Mouse (Mus musculus) cerebellum, postnatal 10 days (tissue): ENCODE measurements at regions not wholly inside any gene's neighbourhood (a gene's known extent, or its start where the extent isn't known, plus 50 kb on each side); places are given as distances from the start of the nearest gene placed in this dataset.
"Not testable (repeated sequence)": the region's sequence is repeated elsewhere in the genome, so short reads cannot be mapped to it uniquely, and the experiment has no call there.

Experiments
- DNase-seq, 2 experiments: peaks; one replicate each; pipeline ENCODE4 v3.0.0; 2021; ENCODE audit warnings: mixed read lengths in 2 of 2

- DNase-seq = peak in 1 of 2 experiments; percentile 22
Measured at GRCm38 (mm10) chr1:14109190-14109482, 1984.0 kb downstream of the 4930444P10Rik start.

DNA sequence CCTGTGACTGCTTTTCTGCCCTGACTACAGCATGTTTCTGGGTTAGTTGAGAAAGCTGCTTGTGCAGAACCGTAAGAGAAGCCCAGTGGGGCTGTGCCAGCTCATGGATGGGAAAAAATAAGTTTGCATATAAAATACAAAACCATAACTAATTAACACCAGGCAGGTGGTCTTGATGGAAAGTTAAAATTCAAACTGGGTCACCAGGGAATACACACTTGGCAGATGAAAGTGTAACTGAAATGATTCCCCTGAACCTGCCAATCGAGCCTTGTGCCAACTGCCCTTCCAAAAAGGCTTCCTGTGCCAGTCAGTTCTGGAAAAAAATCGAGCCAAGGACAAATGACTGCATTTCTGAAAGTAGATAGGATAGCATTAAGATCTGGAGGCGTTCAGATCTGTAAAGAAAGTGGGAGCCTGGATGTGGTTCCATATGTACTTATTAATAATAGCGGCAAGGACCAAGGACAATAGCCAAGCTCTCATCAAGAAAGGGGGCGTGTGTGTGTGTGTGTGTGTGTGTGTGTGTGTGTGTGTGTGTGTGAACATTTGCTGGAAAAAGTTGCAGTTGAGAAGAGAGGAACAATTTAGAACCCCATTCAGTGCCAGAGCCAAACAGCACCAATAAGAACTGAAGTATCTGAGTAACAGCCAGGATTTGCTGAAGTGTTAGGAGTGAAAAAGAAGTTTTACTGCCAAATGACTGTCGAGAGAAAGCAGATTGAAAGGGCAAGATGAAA is 1984.5 kb downstream of the 4930444P10Rik start:
- DNase-seq = peak; percentile 92

GRCm38 (mm10) chr1:14105521-14105920 is 1987.6 kb downstream of the 4930444P10Rik start:
- DNase-seq = not testable (repeated sequence)

DNA sequence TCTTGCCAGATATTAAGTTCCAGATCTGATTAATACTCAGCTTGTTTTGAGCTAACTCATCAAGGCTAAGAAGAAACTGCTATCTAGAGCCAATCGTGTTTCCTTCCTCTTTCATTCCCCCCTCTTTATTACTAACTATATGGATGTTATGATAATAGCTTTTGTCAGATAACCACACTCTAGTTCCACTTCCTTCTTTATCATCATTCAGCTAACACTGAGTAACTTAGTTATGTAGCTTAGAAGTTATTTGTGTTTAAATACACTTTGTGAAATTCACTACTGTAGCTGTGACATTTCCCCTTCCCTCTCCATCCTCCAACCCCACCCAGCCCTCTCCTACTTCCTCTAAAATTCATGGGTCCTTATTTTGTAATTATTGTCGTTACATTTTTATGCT is 1988.6 kb downstream of the 4930444P10Rik start:
- no peak for DNase-seq

DNA sequence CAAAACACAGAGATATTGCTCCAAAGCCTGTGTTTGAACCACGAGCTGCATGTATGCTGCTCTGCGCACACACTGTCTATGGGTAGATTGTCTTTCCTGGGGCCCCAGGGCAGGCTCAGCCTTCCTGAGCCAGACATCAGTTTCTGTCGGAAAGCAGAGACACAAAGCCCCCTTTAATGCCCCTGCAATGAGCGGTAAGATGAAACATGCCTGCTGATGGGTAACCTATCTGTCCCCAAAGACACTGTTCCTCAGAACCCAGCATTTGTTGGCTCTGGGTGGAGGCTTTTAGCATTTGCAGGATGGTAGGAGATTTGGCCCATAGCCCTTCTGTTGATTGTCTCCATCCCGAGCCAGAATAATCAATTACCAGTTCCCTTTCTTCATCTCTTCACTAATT is 1994.1 kb downstream of the 4930444P10Rik start:
- peak; percentile 33 to 48 for DNase-seq

DNA sequence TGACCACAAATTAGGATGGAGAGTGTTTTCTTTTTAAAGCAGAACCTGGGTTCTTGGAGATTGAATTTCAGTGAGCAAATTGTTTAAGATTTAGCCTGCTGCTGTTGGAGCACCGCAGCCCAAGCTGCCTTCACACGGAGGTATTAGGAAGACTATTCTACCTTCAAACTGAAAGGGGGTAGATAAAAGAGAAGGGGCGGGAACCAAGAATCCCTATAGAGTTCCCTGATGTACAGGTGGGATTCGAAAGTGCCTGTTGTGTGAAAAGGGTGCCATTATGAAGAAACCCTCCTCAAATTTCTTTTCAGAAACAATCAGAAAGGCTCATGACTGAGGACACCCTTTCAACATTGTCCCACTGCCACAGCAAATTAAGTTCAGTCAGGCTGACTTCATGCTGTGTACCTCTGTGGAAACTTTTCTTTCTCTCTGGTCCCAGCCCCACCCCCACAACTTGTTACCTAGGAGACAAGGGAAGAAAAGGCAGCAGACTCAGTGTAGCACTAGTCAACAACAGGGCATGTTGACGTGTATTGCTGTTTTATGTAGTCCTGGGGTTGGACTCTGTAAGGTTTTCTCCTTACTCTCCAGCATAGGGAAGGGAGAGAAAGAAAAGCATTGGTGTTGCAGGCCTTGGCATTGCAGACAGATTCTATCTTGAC is 1995.4 kb downstream of the 4930444P10Rik start:
- peak in 1 of 2 experiments; percentile 13 for DNase-seq

GRCm38 (mm10) chr1:14064856-14065255 is 2028.3 kb downstream of the 4930444P10Rik start:
- DNase-seq = no peak

DNA sequence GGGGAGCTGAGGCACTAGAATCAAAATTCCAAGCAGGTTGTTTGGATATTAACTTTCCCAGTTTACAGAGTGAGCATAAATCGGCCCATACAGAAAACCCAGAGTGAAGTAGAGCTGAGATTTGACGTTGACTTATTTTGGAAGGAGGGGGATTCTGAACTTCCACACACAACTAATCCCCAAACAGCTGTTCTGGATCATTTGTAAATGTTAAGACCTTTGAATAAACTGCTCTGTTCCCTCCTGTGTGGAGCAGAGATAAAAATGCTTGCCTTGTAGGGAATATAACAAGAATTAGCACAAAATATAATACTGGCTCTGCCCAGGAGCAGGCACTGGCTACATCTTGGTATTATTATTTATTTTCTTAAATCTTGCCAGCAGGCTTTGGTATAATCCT is 2057.0 kb downstream of the 4930444P10Rik start:
- no peak for DNase-seq

DNA sequence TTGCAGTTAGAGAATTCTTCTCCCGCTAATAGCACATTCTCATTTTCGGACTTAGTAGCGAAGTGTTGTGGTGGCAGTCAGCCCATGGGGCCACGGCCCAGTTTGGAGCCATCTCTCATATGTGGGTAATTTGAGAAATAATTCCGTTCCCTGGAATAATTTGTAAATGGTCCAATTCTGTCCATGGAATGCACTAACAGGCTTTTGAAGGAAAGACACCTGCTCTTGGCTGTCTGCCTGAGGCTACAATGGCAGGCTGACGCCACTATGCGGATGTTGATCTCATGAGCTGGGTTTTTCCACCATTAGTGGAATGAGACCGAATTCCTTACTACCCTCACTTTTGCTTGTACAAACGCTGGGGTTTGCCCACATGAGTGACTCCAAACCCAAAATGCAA is 2081.6 kb downstream of the 4930444P10Rik start:
- peak; percentile 68 to 75 for DNase-seq

DNA sequence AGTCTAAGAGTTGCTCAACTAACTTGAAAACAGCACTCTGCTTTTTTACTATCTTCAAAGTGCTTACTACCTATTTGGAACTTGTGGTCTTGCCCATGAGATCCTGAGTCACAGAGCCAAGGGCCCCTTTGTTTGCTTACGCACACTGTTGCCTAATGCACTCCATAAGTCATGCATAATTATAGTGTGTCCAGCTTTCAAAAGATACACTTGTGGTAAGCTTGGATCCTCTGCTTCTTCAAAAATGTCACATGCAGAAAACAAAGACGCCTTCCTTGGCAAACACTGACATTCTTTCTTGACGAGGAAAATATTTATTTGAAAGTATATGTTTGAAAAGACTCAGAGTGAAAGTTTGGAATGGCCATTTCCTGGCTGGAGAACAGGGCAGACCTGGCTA is 2082.3 kb downstream of the 4930444P10Rik start:
- DNase-seq = no peak

DNA sequence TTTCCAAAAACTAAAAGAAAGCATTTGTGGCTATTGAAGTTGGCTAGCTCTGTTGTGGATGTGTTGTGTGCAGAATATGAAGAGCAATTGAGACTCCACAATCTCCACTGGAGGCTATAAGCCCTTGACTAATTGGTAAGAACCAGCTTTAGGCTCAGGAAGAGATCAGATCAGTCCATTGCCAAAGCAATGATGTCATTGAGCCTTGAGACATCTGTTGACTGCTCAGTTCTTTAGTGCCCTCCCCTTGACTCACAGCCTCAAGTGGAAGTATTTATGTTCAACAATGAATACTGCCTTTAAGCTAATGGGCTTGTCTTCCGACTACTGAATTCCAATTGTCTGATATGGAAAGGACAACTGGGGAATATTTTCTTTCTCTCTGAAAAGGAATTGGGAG is 2090.6 kb downstream of the 4930444P10Rik start:
- DNase-seq = no peak

GRCm38 (mm10) chr1:14001431-14001830 is 2091.7 kb downstream of the 4930444P10Rik start:
- DNase-seq = peak; percentile 40 to 67

GRCm38 (mm10) chr1:14000605-14001395 is 2092.3 kb downstream of the 4930444P10Rik start:
- peak; percentile 51 to 64 for DNase-seq

- DNase-seq = no peak
Measured at GRCm38 (mm10) chr1:13998178-13998708, 2094.9 kb downstream of the 4930444P10Rik start.

GRCm38 (mm10) chr1:13993825-13994509 is 2099.2 kb downstream of the 4930444P10Rik start:
- peak in 1 of 2 experiments; percentile 23 for DNase-seq

DNA sequence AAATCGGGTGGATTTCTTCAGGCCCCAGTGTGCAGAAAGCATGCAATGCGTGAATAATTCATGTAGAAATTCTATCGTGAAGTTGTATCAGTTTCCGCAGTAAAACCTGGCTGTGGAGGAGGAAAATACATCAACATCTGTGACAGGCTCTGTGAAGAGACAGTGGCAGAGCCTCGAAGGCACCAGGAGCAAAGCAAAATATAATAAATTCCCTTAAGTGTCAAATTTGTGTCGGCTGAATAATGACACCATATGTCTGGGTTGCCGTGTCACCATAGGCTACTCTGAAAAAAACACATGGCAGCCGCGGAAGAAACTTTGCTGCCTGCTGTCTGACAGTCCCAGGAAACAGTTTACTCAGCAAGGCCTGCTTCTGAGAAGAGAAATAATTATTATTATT is 2100.1 kb downstream of the 4930444P10Rik start:
- no peak for DNase-seq

- DNase-seq = no peak
Measured at GRCm38 (mm10) chr1:13989360-13989759, 2103.8 kb downstream of the 4930444P10Rik start.

GRCm38 (mm10) chr1:13984833-13985232 is 2108.3 kb downstream of the 4930444P10Rik start:
- DNase-seq = no peak

DNA sequence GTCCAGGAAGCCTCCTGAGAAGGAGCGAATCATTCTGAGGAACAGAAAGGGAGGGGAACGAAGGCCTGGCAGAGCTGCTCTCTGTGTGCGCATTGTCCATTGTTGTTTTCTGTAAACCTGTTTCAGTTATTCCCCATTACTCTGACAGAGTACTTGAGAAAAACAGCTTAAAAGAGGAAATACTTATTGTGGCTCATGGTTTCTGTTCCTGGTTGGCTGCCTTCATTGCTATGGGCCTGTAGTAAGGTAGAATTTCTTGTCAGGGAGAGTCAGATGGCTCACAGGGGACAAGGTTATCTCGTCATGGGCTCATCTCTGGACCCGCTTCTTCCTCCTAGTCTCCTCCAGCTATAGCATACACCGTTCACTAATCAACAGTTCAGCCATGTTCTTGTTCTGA is 2112.9 kb downstream of the 4930444P10Rik start:
- no peak for DNase-seq

DNA sequence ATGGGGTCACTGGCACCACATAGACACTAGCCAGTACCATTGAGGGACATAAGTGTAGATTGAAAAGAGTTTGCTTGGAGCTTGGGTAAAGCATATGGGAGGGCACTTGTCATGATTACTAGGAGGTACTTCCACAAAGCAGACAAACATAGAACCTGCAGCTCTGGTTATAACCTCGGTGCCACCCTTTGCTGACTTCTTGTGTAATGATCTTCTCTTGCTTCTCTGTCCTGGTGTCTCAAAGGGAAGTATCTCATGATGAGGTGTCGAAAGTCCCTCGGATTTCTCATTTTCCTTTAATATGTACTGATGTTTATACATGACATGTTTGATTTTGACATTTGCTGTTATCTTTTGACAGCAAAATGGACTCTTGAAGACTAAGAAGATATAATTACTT is 2114.5 kb downstream of the 4930444P10Rik start:
- no peak for DNase-seq

GRCm38 (mm10) chr1:13977207-13977606 is 2115.9 kb downstream of the 4930444P10Rik start:
- no peak for DNase-seq

- no peak for DNase-seq
Measured at GRCm38 (mm10) chr1:13949241-13949640, 2143.9 kb downstream of the 4930444P10Rik start.

- no peak for DNase-seq
Measured at GRCm38 (mm10) chr1:13941351-13941750, 2151.8 kb downstream of the 4930444P10Rik start.
